Mouse (Mus musculus) heart, embryonic 13.5 days (tissue): ENCODE results near the gene Slc22a16. TPM values are rescaled to one million over a fixed set of nuclear protein-coding genes. Genes with fewer than 3 reads are reported as not detected.

Source experiments
- ATAC-seq: fragments of 200-750 bp; cut with Nextera tagmentation; 2 replicates; pipeline ENCODE4 v1.8.0; 2017; ENCODE audit warnings: moderate TSS enrichment; ENCODE audit not compliant: insufficient number of reproducible peaks, low FRiP score, low TSS enrichment; ENCODE audit errors: extremely low read depth
- H3K27ac ChIP-seq: fragments of 300-500 bp; sonication (generic); replicated peaks from 2 replicates; pipeline ENCODE4 v1.5.1; 2015; ENCODE audit warnings: moderate library complexity, mild to moderate bottlenecking, inconsistent platforms
- H3K27me3 ChIP-seq: fragments of 300-500 bp; sonication (generic); replicated peaks from 2 replicates; pipeline ENCODE4 v1.6.1; 2015; ENCODE audit warnings: mild to moderate bottlenecking, inconsistent platforms
- H3K36me3 ChIP-seq: fragments of 300-500 bp; sonication (generic); 2 replicates; pipeline ENCODE4 v1.6.1; 2015; ENCODE audit warnings: mild to moderate bottlenecking, inconsistent platforms
- H3K4me1 ChIP-seq: fragments of 300-500 bp; sonication (generic); 2 replicates; pipeline ENCODE4 v1.6.1; 2015; ENCODE audit warnings: inconsistent platforms
- H3K4me2 ChIP-seq: fragments of 300-500 bp; sonication (generic); 2 replicates; pipeline ENCODE4 v1.6.1; 2015; ENCODE audit warnings: inconsistent platforms, mild to moderate bottlenecking, moderate library complexity
- H3K4me3 ChIP-seq: fragments of 300-500 bp; sonication (generic); 2 replicates; pipeline ENCODE4 v1.5.1; 2015; ENCODE audit warnings: moderate library complexity, mild to moderate bottlenecking, inconsistent platforms
- H3K9ac ChIP-seq: fragments of 300-500 bp; sonication (generic); 2 replicates; pipeline ENCODE4 v1.6.1; 2015; ENCODE audit warnings: inconsistent platforms, mild to moderate bottlenecking, moderate library complexity
- H3K9me3 ChIP-seq: fragments of 300-500 bp; sonication (generic); 2 replicates; pipeline ENCODE4 v1.6.1; 2016; ENCODE audit warnings: inconsistent platforms
- WGBS: fragments of 180-500 bp; shearing (Covaris S2); methylation state at CpG from one replicate; pipeline ENCODE4 v1.1.7; 2015; ENCODE audit warnings: mixed read lengths; 5-methylcytosine and 5-hydroxymethylcytosine counted together
- polyA plus RNA-seq: library from polyadenylated mRNA; unstranded; fragments of >200 nt; fragmentation: Nextera tagmentation; extraction: Ambion mirVana; gene quantifications from 2 replicates; pipeline ENCODE4 v1.2.1, GENCODE M21; 2015

Slc22a16 gene
- polyA plus RNA-seq: not detected in 2 replicates

GRCm38 (mm10) chr10:40570036-40570435 is at the start of gene Slc22a16:
Slc22a16 (plus strand) TSS chr10:40570336.
- H3K9me3 ChIP-seq: no peaks in the 10 kb centered on the region
- H3K27me3 ChIP-seq: no peaks in the 10 kb centered on the region
- no peak within 1 kb of the TSS for H3K27ac ChIP-seq
- no peaks in the 10 kb centered on the region for H3K4me1 ChIP-seq
- no peak for ATAC-seq
- WGBS: 90% methylated on average over 10 of the region's 12 CpGs
- H3K4me2 ChIP-seq: no peak within 1 kb of the TSS
- no peak within 1 kb of the TSS for H3K4me3 ChIP-seq
- no peak within 1 kb of the TSS for H3K9ac ChIP-seq
- no peaks in the 10 kb centered on the region for H3K36me3 ChIP-seq

DNA sequence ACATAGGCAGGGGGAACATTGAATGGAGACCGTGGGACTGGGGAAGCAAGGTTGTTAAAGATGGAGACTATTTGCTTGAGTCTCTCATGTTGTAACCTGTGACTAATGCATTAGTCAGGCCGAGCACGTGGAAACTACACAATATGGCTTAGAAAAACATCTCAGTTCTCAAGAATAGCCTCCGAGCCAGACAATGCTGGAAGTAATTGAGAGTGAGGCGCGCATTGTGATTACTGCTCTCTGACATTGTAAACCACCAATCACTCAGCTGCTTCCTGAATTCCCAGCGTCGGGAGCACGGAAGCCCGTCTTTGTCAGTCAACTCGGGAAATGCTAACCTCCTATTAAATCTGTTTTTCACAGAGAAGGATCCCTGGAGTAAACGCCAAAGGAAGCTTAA is 48.6 kb upstream of the Slc22a16 start:
- H3K9ac ChIP-seq: no peak overlapping the region
- H3K9me3 ChIP-seq: no peaks in the 10 kb centered on the region
- 0 out of 2 replicates have a peak overlapping the region, but pooled peaks have one; percentile 7 for H3K4me2 ChIP-seq
- ATAC-seq: no peak
- WGBS: 50% methylated on average over 12 of the region's 12 CpGs
- H3K36me3 ChIP-seq: no peaks in the 10 kb centered on the region
- peaks cover 2% of the 10 kb centered on the region; the same call in 1 of the 2 replicates for H3K4me1 ChIP-seq
- H3K4me3 ChIP-seq: no peak overlapping the region
- no peak overlapping the region for H3K27ac ChIP-seq
- H3K27me3 ChIP-seq: no peaks in the 10 kb centered on the region

GRCm38 (mm10) chr10:40523312-40523975 is 46.7 kb upstream of the Slc22a16 start:
- H3K4me1 ChIP-seq: peaks cover 7% of the 10 kb centered on the region
- H3K27ac ChIP-seq: no peak overlapping the region
- no peaks in the 10 kb centered on the region for H3K36me3 ChIP-seq
- 75% methylated on average over 7 of the region's 7 CpGs for WGBS
- no peak for ATAC-seq
- H3K9ac ChIP-seq: no peak overlapping the region
- no peaks in the 10 kb centered on the region for H3K27me3 ChIP-seq
- H3K9me3 ChIP-seq: no peaks in the 10 kb centered on the region
- H3K4me2 ChIP-seq: no peak overlapping the region
- no peak overlapping the region for H3K4me3 ChIP-seq

- no peaks in the 10 kb centered on the region for H3K9me3 ChIP-seq
- no peaks in the 10 kb centered on the region for H3K36me3 ChIP-seq
- H3K27ac ChIP-seq: no peak overlapping the region
- peaks cover 7% of the 10 kb centered on the region for H3K4me1 ChIP-seq
- ATAC-seq: no peak
- H3K4me3 ChIP-seq: no peak overlapping the region
- WGBS: 66% methylated on average over 9 of the region's 9 CpGs
- H3K9ac ChIP-seq: no peak overlapping the region
- no peaks in the 10 kb centered on the region for H3K27me3 ChIP-seq
- H3K4me2 ChIP-seq: no peak overlapping the region
Measured at GRCm38 (mm10) chr10:40524032-40524806, 45.9 kb upstream of the Slc22a16 start.

DNA sequence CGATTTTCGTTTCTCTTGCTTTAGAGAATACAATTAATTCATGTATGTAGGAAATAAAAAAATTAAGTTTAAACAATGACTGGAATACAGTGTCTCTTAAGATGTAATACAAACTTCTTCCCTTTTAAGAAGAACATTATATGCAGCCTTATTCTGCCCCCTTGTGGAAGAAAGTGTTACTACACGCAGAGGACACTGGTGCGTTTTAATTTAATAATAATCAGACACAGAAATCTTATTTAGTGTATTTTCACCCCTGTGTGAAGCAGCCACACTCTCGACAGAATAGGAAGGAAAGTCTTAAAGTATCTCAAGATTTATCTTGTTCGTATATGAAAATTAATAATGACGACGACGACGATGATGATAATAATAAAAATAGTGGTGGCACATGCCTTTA is 45.1 kb upstream of the Slc22a16 start:
- Histone ChIP-seq H3K36me3 (no peaks in the 10 kb centered on the region), H3K9ac (no peak overlapping the region), H3K4me3 (no peak overlapping the region), H3K9me3 (no peaks in the 10 kb centered on the region), H3K4me1 (peaks cover 7% of the 10 kb centered on the region), H3K27me3 (no peaks in the 10 kb centered on the region), H3K27ac (no peak overlapping the region), H3K4me2 (no peak overlapping the region)
- ATAC-seq: no peak
- 29% methylated on average over 10 of the region's 10 CpGs for WGBS

DNA sequence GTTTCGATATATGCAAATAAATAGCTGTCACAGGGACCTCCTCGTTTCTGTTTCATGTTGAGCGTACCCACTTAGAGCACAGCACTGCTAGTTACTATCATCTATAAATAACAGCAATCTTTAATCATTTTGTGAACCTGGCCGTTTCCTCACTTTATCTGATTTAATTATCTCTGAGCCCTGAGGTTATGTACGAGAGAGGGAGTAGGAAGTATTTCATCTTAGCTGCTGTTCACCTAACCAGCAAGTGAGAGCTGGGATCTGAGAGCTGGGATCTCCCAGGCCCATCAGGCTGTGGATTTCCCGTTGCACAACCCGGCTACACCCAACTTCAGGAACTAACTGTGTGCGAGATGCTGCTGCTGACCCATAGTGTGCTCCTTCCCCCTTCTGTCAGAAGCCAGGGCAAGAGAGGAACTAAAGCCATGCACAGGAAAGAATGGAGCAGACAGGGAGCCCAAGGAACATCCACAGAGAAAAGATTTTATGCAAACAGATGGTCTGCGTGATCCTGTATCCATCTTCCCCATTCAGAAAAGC is 44.5 kb upstream of the Slc22a16 start:
- 0 out of 2 replicates have a peak overlapping the region, but pooled peaks have one; percentile 7 for H3K9ac ChIP-seq
- no peaks in the 10 kb centered on the region for H3K9me3 ChIP-seq
- H3K4me1 ChIP-seq: peaks cover 7% of the 10 kb centered on the region
- no peaks in the 10 kb centered on the region for H3K27me3 ChIP-seq
- H3K36me3 ChIP-seq: no peaks in the 10 kb centered on the region
- no peak overlapping the region for H3K27ac ChIP-seq
- H3K4me2 ChIP-seq: no peak overlapping the region
- no peak for ATAC-seq
- no peak overlapping the region for H3K4me3 ChIP-seq
- whole genome bisulfite sequencing: 55% methylated on average over 9 of the region's 9 CpGs

GRCm38 (mm10) chr10:40526301-40526761 is 43.8 kb upstream of the Slc22a16 start:
- Histone ChIP-seq H3K4me3 (no peak overlapping the region), H3K27ac (no peak overlapping the region), H3K9me3 (no peaks in the 10 kb centered on the region), H3K9ac (no peak overlapping the region), H3K4me1 (peaks cover 7% of the 10 kb centered on the region), H3K36me3 (no peaks in the 10 kb centered on the region), H3K27me3 (no peaks in the 10 kb centered on the region), H3K4me2 (no peak overlapping the region)
- WGBS: 70% methylated on average over 8 of the region's 8 CpGs
- no peak; the same call in 1 of the 2 replicates for ATAC-seq

GRCm38 (mm10) chr10:40526986-40527385 is 43.1 kb upstream of the Slc22a16 start:
- 69% methylated on average over 3 of the region's 3 CpGs for WGBS

GRCm38 (mm10) chr10:40527573-40527972 is 42.6 kb upstream of the Slc22a16 start:
- ATAC-seq: no peak
- 36% methylated on average over 8 of the region's 8 CpGs for WGBS
- H3K9ac ChIP-seq: no peak overlapping the region
- H3K27me3 ChIP-seq: no peaks in the 10 kb centered on the region
- no peak overlapping the region for H3K4me2 ChIP-seq
- no peak overlapping the region for H3K27ac ChIP-seq
- H3K36me3 ChIP-seq: no peaks in the 10 kb centered on the region
- peaks cover 7% of the 10 kb centered on the region; the same call in 1 of the 2 replicates for H3K9me3 ChIP-seq
- peaks cover 7% of the 10 kb centered on the region for H3K4me1 ChIP-seq
- H3K4me3 ChIP-seq: no peak overlapping the region

More at GRCm38 (mm10) chr10:40526986-40527385, 43.1 kb upstream of the Slc22a16 start:
- H3K27ac ChIP-seq: no peak overlapping the region
- H3K27me3 ChIP-seq: no peaks in the 10 kb centered on the region
- no peak overlapping the region for H3K4me3 ChIP-seq
- peaks cover 7% of the 10 kb centered on the region for H3K4me1 ChIP-seq
- H3K9ac ChIP-seq: no peak overlapping the region
- peaks cover 6% of the 10 kb centered on the region; the same call in 1 of the 2 replicates for H3K9me3 ChIP-seq
- H3K4me2 ChIP-seq: no peak overlapping the region
- no peak for ATAC-seq
- no peaks in the 10 kb centered on the region for H3K36me3 ChIP-seq

- Histone ChIP-seq H3K4me2 (no peak overlapping the region), H3K4me1 (peaks cover 7% of the 10 kb centered on the region), H3K27ac (no peak overlapping the region), H3K4me3 (no peak overlapping the region), H3K9ac (no peak overlapping the region), H3K27me3 (no peaks in the 10 kb centered on the region), H3K9me3 (peaks cover 7% of the 10 kb centered on the region; the same call in 1 of the 2 replicates), H3K36me3 (no peaks in the 10 kb centered on the region)
- no peak for ATAC-seq
- WGBS: 78% methylated on average over 8 of the region's 10 CpGs
Measured at GRCm38 (mm10) chr10:40528668-40529067, 41.5 kb upstream of the Slc22a16 start.

DNA sequence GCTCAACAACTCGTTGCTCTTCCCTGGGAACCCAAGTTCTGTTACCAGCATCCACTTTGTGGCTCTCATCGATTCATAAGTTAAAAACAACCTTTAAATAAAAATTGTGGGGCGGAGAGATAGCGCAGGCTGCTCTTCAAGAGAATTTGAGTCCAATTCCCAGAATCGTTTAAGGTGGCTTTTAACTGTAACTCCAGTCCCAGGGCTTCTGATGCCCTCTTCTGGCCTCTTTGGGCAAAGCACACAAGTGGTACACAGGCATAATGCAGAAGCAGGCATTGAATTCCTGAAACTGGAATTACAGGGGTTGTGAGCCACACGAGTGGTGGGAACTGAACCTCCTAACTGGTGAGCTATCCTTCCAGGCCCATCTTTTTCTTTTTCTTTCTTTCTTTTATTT is 40.5 kb upstream of the Slc22a16 start:
- no peak overlapping the region for H3K4me3 ChIP-seq
- H3K27me3 ChIP-seq: no peaks in the 10 kb centered on the region
- H3K4me2 ChIP-seq: no peak overlapping the region
- H3K27ac ChIP-seq: no peak overlapping the region
- peaks cover 7% of the 10 kb centered on the region for H3K4me1 ChIP-seq
- no peak for ATAC-seq
- no peaks in the 10 kb centered on the region for H3K36me3 ChIP-seq
- WGBS: 58% methylated on average over 6 of the region's 6 CpGs
- H3K9me3 ChIP-seq: peaks cover 7% of the 10 kb centered on the region; the same call in 1 of the 2 replicates
- H3K9ac ChIP-seq: no peak overlapping the region
